Mouse (Mus musculus): Measurements from ENCODE around the gene Ncbp2.
"Not testable (repeated sequence)": the region's sequence is repeated elsewhere in the genome, so short reads cannot be mapped to it uniquely, and the experiment has no call there.

Gene Ncbp2

GRCm38 (mm10) chr16:31935091-31935979, 13.0 kb upstream of the Ncbp2 start:
- no peak for DNase-seq

- no peak for DNase-seq
Observed at GRCm38 (mm10) chr16:31936568-31936967, 11.7 kb upstream of the Ncbp2 start.

GRCm38 (mm10) chr16:31938856-31939255, 9.5 kb upstream of the Ncbp2 start:
- no peak for DNase-seq

- DNase-seq, result no peak
Observed at GRCm38 (mm10) chr16:31940586-31940985, 7.7 kb upstream of the Ncbp2 start.

- peak; percentile 80 for DNase-seq
Observed at GRCm38 (mm10) chr16:31943980-31944379, 4.3 kb upstream of the Ncbp2 start.

DNA sequence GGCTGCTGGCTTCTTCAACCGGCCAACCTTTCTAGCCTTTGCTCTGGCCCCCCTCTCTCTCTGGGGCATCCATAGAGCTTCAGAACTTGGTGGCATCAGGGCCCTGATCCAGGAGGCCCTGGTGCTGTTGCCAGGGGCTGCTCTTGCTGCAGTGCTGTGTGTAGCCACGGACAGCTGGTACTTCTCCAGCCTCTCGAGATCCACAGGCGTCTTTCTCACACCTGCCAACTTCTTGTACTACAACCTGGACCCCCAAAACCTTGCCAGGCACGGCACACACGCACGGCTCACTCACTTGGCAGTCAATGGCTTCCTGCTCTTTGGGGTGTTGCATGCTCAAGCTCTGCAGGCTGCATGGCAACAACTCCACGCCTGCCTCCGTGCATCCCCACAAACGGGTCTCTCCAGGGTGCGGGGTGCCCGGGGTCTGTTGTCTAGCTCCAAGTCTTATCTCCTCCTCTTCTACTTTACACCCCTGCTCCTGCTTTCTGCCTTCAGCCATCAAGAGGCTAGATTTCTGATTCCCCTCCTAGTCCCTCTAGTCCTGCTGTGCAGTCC, 3.5 kb upstream of the Ncbp2 start:
- DNase-seq, result no peak

DNA sequence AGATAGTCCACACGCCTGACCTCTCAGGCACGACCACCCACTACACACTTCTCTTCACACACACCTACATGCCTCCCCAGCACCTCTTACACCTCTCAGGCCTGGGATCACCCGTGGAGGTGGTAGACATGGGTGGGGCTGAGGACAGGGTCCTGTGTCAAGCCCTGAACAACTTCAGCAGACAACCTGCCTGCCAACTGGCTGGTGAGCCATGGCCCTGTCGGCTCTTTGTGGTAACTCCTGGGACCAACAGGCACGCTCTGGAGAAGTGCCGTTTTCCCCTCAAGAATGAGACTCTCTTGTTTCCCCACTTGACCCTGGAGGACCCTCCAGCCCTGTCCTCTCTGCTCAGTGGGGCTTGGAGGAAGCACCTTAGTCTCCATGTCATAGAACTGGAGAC, 2.9 kb upstream of the Ncbp2 start:
- no peak for DNase-seq

- not testable (repeated sequence) for DNase-seq
Observed at GRCm38 (mm10) chr16:31945986-31946385, 2.3 kb upstream of the Ncbp2 start.

GRCm38 (mm10) chr16:31947333-31947732, 980 bp upstream of the Ncbp2 start:
- DNase-seq, result no peak

- no peak for DNase-seq
Observed at GRCm38 (mm10) chr16:31947901-31948316, 404 bp upstream of the Ncbp2 start.

DNA sequence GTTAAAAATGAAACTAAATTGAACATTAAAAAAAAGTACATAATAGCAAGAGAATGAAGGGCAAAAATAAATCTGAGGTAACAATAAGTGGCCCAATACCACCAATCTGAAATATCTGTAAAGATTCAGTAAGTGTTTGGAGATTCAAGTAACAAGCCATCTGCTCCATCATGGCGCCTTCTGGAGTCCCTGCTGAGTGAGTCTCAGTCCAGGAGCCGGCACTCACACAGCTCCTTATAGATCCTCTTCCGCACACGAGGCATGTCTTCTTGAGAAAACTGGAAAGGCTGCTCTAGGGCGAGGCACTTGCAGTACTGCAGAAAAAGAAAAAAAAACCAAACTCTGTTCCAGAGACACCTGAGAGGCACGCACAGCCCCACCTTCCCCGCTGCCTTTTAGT, 14.9 kb downstream of the Ncbp2 start:
- DNase-seq, result no peak

DNA sequence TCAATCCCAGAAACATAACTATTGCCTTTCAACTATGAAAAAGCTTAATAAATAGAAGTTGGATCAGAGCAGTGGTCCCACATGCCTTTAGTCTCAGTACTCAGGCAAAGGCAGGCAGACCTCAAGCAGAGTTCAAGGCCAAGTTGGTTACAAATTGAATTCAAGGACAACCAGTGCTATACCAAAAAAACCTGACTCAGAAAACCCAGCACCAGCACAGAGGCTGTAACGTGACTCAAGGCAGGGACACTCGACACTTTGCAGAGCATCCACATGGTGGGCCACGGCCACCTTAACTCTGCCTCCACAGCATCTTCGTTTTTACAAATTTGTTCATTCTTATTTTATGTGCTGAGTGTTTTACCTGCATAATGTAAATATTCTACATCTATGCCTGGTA, 26.9 kb downstream of the Ncbp2 start:
- no peak for DNase-seq

DNA sequence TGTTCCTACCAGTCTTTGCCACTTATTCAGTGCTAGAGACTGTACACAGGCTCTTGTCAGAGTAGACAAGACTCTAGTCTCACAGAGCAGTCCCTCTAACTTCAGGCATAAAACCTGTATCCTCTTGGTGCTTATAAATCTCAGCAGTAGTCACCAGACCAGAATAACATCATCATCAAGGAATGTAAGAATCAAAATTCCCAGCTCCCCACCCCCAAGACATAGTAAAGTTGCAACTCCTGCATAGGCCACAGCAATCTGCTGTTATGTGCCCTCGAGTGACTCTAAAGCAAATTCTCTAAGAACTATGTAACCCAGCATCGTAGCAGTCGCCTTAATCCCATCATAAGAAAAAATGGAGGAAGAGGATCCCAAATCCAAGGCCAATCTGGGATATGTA, 31.2 kb downstream of the Ncbp2 start:
- DNase-seq, result no peak

DNA sequence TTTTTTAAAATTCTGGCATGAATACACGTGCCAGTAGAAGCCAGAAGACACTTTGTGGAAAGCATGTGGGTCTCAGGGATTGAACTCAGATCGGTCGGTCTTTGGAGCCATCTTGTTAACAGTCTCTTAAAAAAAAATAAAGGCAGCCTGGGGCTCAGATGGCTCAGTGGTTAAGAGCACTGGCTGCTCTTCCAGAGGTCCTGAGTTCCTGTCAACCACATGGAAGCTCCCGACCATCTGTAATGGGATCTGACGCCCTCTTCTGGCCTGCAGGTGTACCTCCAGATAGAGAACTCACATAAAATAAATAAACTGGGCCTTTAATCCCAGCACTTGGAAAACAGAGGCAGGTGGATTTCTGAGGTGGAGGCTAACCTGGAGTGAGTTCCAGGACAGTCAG, 32.6 kb downstream of the Ncbp2 start:
- DNase-seq, result no peak

GRCm38 (mm10) chr16:31992039-31992438, 43.7 kb downstream of the Ncbp2 start:
- no peak for DNase-seq

DNA sequence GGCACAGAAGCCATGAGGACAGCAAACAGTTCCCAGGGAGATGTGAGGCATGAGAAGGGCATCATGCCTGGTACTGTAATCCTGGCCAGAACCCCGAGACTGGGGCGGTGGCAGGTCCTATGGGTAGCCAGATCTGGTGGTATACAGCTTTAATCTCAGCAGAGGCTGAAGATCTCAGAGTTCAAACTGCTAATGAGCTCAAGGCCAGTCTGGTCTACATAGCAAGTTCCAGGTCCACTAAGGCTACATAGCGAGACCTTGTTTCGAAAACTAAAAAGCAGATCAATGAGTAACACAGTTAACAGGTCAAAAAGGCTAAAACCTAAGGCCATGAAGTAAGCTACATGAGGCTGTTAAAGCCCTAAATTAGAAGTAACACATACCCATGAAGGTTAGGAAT, 44.9 kb downstream of the Ncbp2 start:
- DNase-seq, result no peak

DNA sequence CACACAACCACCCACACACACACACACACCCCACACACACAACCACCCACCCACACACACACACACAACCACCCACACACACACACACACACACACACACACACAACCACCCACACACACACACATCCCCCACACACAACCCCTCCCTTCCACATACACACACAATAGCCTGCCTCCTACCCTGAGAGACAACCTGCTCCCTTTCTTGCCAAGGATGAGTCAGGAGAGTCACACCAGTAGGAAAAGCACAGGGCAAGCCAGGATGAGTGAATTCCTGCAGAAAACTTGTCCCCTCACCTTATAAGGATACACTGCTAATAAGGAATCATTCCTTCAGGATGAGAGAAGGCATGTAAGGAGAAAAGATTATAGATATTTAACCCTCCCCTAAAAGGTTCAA, 45.6 kb downstream of the Ncbp2 start:
- no peak for DNase-seq

- no peak for DNase-seq
Observed at GRCm38 (mm10) chr16:31996371-31996770, 48.1 kb downstream of the Ncbp2 start.

- peak; percentile 95 for DNase-seq
Observed at GRCm38 (mm10) chr16:32002509-32003477, 54.5 kb downstream of the Ncbp2 start, which contains the start of gene Senp5. Gene Senp5, minus strand, starts transcription at chr16:32003287.

DNA sequence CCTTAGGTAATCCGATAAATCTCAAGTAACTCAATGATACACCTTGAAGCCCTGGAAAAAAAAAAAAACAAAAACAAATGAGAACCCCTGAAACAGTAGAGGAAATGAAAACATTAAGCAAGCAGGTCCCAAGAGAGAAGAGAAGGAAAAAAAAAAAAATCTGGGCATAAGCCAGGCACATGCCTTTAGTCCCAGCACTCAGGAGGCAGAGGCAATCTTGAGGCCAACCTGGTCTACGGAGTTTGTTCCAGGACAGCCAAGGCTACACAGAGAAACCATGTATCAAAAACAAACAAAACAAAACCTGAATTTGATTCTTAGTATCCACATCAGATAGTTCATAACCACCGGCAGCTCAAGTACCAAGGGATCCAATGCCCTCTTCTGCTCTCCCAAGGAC, 56.4 kb downstream of the Ncbp2 start:
- no peak for DNase-seq

GRCm38 (mm10) chr16:32008529-32009293, 60.4 kb downstream of the Ncbp2 start:
- DNase-seq, result no peak

DNA sequence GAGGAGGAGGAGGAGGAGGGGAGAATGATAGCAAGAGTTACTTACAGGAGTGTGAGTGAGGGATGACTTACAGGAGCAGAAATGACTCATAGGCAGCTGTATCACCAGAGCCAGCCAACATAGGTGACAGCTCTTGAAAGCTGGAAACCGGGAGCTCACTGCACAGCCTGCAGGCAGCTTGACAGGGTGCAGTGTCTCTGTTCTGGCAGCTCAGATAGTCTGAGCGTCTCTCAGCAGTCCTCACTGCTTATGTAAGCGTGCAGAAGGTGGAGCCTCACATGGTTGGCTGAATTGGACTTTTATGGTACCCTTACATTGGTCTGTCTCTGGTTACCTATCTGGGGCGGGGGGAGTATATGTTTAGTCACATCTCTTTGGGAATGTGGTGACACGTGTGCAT, 61.6 kb downstream of the Ncbp2 start:
- peak; percentile 25 for DNase-seq

GRCm38 (mm10) chr16:32010330-32010729, 62.0 kb downstream of the Ncbp2 start:
- no peak for DNase-seq
